Mouse (Mus musculus): Measurements from ENCODE around the gene Eif4b. TPM values are rescaled to one million over a fixed set of nuclear protein-coding genes. Genes with fewer than 3 reads are reported as not detected.
"Not testable (repeated sequence)": the region's sequence is repeated elsewhere in the genome, so short reads cannot be mapped to it uniquely, and the experiment has no call there.

Gene Eif4b
- total RNA-seq, 2 experiments from 2014 or later, result 130 to 147 TPM

GRCm38 (mm10) chr15:102074070-102074731 lies 628 bp downstream of the Eif4b start:
- DNase-seq, result peak; percentile 64 to 69
- intact Hi-C loops (cut with DNase I), result no loop called here

GRCm38 (mm10) chr15:102074876-102075585 lies 1.5 kb downstream of the Eif4b start:
- no peak for DNase-seq
- intact Hi-C loops (cut with DNase I), result no loop called here

GRCm38 (mm10) chr15:102077111-102077677 lies 3.6 kb downstream of the Eif4b start:
- no peak for DNase-seq
- intact Hi-C loops (cut with DNase I), result no loop called here

GRCm38 (mm10) chr15:102079221-102079620 lies 5.6 kb downstream of the Eif4b start:
- no peak for DNase-seq
- intact Hi-C loops (cut with DNase I), result no loop called here

GRCm38 (mm10) chr15:102079924-102080323 lies 6.4 kb downstream of the Eif4b start:
- intact Hi-C loops (cut with DNase I); DNase-seq: not testable (repeated sequence)

GRCm38 (mm10) chr15:102080429-102080828 lies 6.9 kb downstream of the Eif4b start:
- DNase-seq, result no peak
- intact Hi-C loops (cut with DNase I), result no loop called here

- intact Hi-C loops (cut with DNase I), result no loop called here
- DNase-seq, result no peak
Observed at GRCm38 (mm10) chr15:102082148-102082547, 8.6 kb downstream of the Eif4b start.

GRCm38 (mm10) chr15:102083028-102083427 lies 9.5 kb downstream of the Eif4b start:
- intact Hi-C loops (cut with DNase I), result no loop called here

GRCm38 (mm10) chr15:102089914-102090585 lies 16.5 kb downstream of the Eif4b start:
- intact Hi-C loops (cut with DNase I), result loop anchor here (5.0 kb wide), 1 partner anchor 132 kb away; no protein-coding TSS in a partner anchor
- no peak for DNase-seq

More at GRCm38 (mm10) chr15:102083028-102083427, 9.5 kb downstream of the Eif4b start:
- no peak for DNase-seq

- no peak for DNase-seq
- intact Hi-C loops (cut with DNase I), result loop anchor here (5.0 kb wide), 1 partner anchor 131 kb away; no protein-coding TSS in a partner anchor
Observed at GRCm38 (mm10) chr15:102091063-102091679, 17.6 kb downstream of the Eif4b start.

GRCm38 (mm10) chr15:102091688-102092087 lies 18.1 kb downstream of the Eif4b start:
- intact Hi-C loops (cut with DNase I), result loop anchor here (5.0 kb wide), 1 partner anchor 131 kb away; no protein-coding TSS in a partner anchor
- no peak for DNase-seq

GRCm38 (mm10) chr15:102092222-102092621 lies 18.6 kb downstream of the Eif4b start:
- DNase-seq, result no peak
- intact Hi-C loops (cut with DNase I), result loop anchor here (5.0 kb wide), 1 partner anchor 130 kb away; no protein-coding TSS in a partner anchor

GRCm38 (mm10) chr15:102094157-102094556 lies 20.6 kb downstream of the Eif4b start:
- DNase-seq, result no peak
- intact Hi-C loops (cut with DNase I), result loop anchor here (5.0 kb wide), 1 partner anchor 128 kb away; no protein-coding TSS in a partner anchor

- DNase-seq, result no peak
Observed at GRCm38 (mm10) chr15:102094988-102095387, 21.4 kb downstream of the Eif4b start.

GRCm38 (mm10) chr15:102097147-102097915 lies 23.8 kb downstream of the Eif4b start:
- DNase-seq, result peak; percentile 56 to 71
- intact Hi-C loops (cut with DNase I), result no loop called here

More at GRCm38 (mm10) chr15:102094988-102095387, 21.4 kb downstream of the Eif4b start:
- intact Hi-C loops (cut with DNase I), result loop anchor here (5.0 kb wide), 1 partner anchor 127 kb away; no protein-coding TSS in a partner anchor

GRCm38 (mm10) chr15:102097991-102098555 lies 24.5 kb downstream of the Eif4b start:
- intact Hi-C loops (cut with DNase I), result no loop called here
- DNase-seq, result peak in 1 of 2 experiments; percentile 54

- intact Hi-C loops (cut with DNase I), result no loop called here
Observed at GRCm38 (mm10) chr15:102099260-102099659, 25.7 kb downstream of the Eif4b start.

GRCm38 (mm10) chr15:102099771-102100160 lies 26.2 kb downstream of the Eif4b start:
- intact Hi-C loops (cut with DNase I), result no loop called here
- no peak for DNase-seq

More at GRCm38 (mm10) chr15:102099260-102099659, 25.7 kb downstream of the Eif4b start:
- no peak for DNase-seq

Measured in heart, postnatal 14 days (tissue).